16 mouse cellular contexts compared by ENCODE assay signal in the genomic region with DNA sequence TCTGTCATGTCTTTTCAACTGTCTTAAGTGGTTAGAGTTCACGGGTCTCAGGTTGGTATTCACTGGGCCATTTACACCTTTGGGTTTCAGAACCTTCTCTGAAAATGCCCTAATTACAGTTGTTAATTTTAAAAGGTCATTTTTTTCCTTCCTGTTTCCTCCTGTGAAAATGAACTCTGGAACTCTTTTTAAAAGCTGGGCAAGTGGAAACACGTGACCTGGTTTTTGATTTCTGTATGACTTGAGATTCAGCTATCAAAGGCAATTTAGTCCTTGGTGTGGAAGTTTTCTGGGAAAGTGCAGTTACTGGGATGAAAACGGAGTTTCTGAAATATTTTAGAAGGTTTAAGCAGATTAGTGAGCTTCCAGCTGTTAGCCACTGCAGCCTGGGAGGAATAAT.
"Had no signal": no experiment of that assay in that cellular context is flagged by ENCODE, and none has a peak within 500 bp of the region (broad histone marks: within the 10 kb centered on the region; RNA-seq: fewer than 3 reads in every experiment).

No protein-coding gene starts in this region.

- DNase-seq: retina, postnatal 1 day; right cerebral cortex, adult 18-20 months; right cerebral cortex, postnatal 14 days; right cerebral cortex, postnatal 25 days; right cerebral cortex, postnatal 4 days; spleen, adult 18-20 months; thymus, adult 18-20 months; thymus, adult 2 months; thymus, postnatal 14 days; thymus, postnatal 25 days; thymus, postnatal 36 days; thymus, postnatal 4 days had no signal

- H3K9ac ChIP-seq: neural tube, embryonic 13.5 days; neural tube, embryonic 15.5 days; stomach, embryonic 15.5 days had no signal

- H3K36me3 ChIP-seq: neural tube, embryonic 13.5 days; neural tube, embryonic 15.5 days; stomach, embryonic 15.5 days had no signal

- H3K9me3 ChIP-seq: neural tube, embryonic 13.5 days; neural tube, embryonic 15.5 days; stomach, embryonic 15.5 days had no signal

- H3K27me3 ChIP-seq: neural tube, embryonic 13.5 days; neural tube, embryonic 15.5 days; stomach, embryonic 15.5 days had no signal

- H3K4me2 ChIP-seq: neural tube, embryonic 13.5 days; neural tube, embryonic 15.5 days; stomach, embryonic 15.5 days had no signal

- H3K4me1 ChIP-seq: neural tube, embryonic 13.5 days; neural tube, embryonic 15.5 days; stomach, embryonic 15.5 days had no signal

- H3K27ac ChIP-seq: neural tube, embryonic 13.5 days; neural tube, embryonic 15.5 days; stomach, embryonic 15.5 days; stomach, postnatal 0 days had no signal

- H3K4me3 ChIP-seq: neural tube, embryonic 13.5 days; neural tube, embryonic 15.5 days; stomach, embryonic 15.5 days had no signal
